ENCODE assay signal across 8 mouse cellular contexts in the genomic region with DNA sequence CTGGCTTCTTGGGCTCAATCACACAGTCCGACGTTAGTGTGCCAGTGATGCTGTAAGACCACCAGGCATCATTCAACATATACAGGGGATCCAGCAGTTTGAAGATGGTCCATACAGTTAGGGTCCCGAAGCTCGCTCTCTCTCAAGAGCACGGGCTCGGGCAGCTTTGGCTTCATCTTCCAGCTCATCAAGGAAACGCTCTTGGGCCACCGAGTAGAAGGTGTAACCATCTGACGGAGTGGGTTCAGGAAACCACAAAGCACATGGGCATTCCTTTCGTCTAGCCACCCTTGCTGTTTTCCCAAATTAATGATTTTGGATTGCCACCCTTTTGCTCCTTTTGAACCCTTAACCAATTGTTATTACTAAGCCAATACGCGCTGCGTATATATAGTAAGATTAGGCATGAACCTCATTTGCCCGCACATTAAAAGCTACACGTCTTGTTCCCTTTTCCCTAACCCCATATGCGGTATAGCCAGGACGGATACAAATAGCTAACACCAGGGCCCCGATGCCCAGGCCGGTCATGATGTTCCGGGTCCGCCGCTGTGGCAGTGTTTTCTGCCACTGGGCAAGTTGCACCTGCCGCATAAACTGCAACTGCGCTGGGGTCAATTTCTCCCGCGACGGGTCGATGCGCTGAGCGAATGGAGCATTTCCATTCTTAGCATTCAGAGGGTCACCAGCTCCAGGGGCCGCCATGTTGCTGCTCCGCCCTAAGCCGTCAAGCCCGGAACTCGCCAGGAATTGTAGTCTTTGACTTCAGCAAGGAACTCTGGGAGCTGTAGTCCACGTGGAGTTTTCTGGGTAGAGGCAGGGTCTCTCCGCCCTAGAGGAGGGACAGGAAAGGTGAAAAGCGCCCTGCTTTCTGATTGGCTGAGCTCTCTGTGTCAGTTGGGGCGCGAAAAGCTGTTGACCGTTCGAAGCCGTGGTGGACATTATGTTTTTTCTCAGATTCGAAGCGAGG. TPM values are rescaled to one million over a fixed set of nuclear protein-coding genes. Genes with fewer than 3 reads are reported as not detected.
DNase-seq lines count a peak whose midpoint lies in the region; ATAC-seq lines count a peak whose summit lies in the region.

Gene Cntd1 (plus strand): TSS at position 790 of the 970 bp plus-strand sequence.
Gene Coa3 (minus strand): TSS at position 892 of the 970 bp plus-strand sequence.

- no peaks in the 10 kb centered on the region for H3K9me3 ChIP-seq in erythroblast, embryonic 14.5 days (ENCODE audit: control insufficient read depth, low read length)
- no peaks in the 10 kb centered on the region for H3K9me3 ChIP-seq in heart, embryonic 12.5 days (replicated peaks)
- H3K9me3 ChIP-seq in kidney, embryonic 16.5 days (ENCODE audit: low read length): no peaks in the 10 kb centered on the region

- peak within 1 kb of the TSS; percentile 78 for H3K27ac ChIP-seq in heart, embryonic 12.5 days (ENCODE audit: poor library complexity, severe bottlenecking)
- H3K27ac ChIP-seq in kidney, embryonic 16.5 days (ENCODE audit: low read length): peak within 1 kb of the TSS; percentile 85

- 8% methylated on average over 45 of the region's 45 CpGs for WGBS in heart, embryonic 12.5 days
- WGBS in kidney, embryonic 16.5 days: 6% methylated on average over 45 of the region's 45 CpGs

- H3K4me1 ChIP-seq in erythroblast, embryonic 14.5 days (ENCODE audit: control insufficient read depth): peaks cover 38% of the 10 kb centered on the region
- H3K4me1 ChIP-seq in heart, embryonic 12.5 days (replicated peaks): peaks cover 28% of the 10 kb centered on the region
- H3K4me1 ChIP-seq in kidney, embryonic 16.5 days (ENCODE audit: insufficient read depth, low read length): peaks cover 48% of the 10 kb centered on the region

- peak within 1 kb of the TSS; percentile 86 for H3K9ac ChIP-seq in heart, embryonic 12.5 days
- peak within 1 kb of the TSS; percentile 70 for H3K9ac ChIP-seq in kidney, embryonic 16.5 days (replicated peaks; ENCODE audit: low read length)

- peaks cover 41% of the 10 kb centered on the region for H3K36me3 ChIP-seq in erythroblast, embryonic 14.5 days (ENCODE audit: control insufficient read depth)
- H3K36me3 ChIP-seq in heart, embryonic 12.5 days: peaks cover 14% of the 10 kb centered on the region
- H3K36me3 ChIP-seq in kidney, embryonic 16.5 days (ENCODE audit: insufficient read depth, low read length): peaks cover 7% of the 10 kb centered on the region

- peak within 1 kb of the TSS; percentile 87 for H3K4me2 ChIP-seq in heart, embryonic 12.5 days
- H3K4me2 ChIP-seq in kidney, embryonic 16.5 days (replicated peaks; ENCODE audit: low read depth, low read length): peak within 1 kb of the TSS; percentile 81

- peak; percentile 99 for ATAC-seq in CD4-positive, CD25-positive, alpha-beta regulatory T cell, adult 4 months
- ATAC-seq in heart, embryonic 12.5 days (ENCODE audit: insufficient number of reproducible peaks, low FRiP score): peak; percentile 94
- peak; percentile 93 for ATAC-seq in kidney, embryonic 16.5 days (ENCODE audit: low FRiP score, low TSS enrichment)
- ATAC-seq in monocyte, adult 5-6 weeks (replicated peaks; ENCODE audit: insufficient number of reproducible peaks, low FRiP score, low TSS enrichment, poor library complexity, severe bottlenecking): peak; percentile 94

- DNase-seq in brain, embryonic 18.5 days (ENCODE audit: low read depth, low spot score): peak; percentile 86
- peak; percentile 88 for DNase-seq in liver
- peak; percentile 86 to 88 for DNase-seq in spleen, postnatal 36 days (ENCODE audit: low spot score in 2 of 2)

- H3K27me3 ChIP-seq in erythroblast, embryonic 14.5 days (ENCODE audit: control insufficient read depth): peaks cover 5% of the 10 kb centered on the region
- H3K27me3 ChIP-seq in heart, embryonic 12.5 days (replicated peaks): 0 out of 2 replicates have a peak, but pooled peaks cover 9% of the 10 kb centered on the region
- no peaks in the 10 kb centered on the region for H3K27me3 ChIP-seq in kidney, embryonic 16.5 days (ENCODE audit: insufficient read depth, low read length)

- H3K4me3 ChIP-seq in erythroblast, embryonic 14.5 days (replicated peaks): peak within 1 kb of the TSS; percentile 83
- H3K4me3 ChIP-seq in heart, embryonic 12.5 days: peak within 1 kb of the TSS; percentile 84
- H3K4me3 ChIP-seq in kidney, embryonic 16.5 days (ENCODE audit: low read length): peak within 1 kb of the TSS; percentile 63

RNA-seq across cellular contexts. Expression of gene Cntd1, which starts in this region (rescaled TPM):
- polyA plus RNA-seq in CD4-positive, CD25-positive, alpha-beta regulatory T cell, adult 4 months (2017; shearing (Covaris generic)): under 1 TPM in 1 of 2 experiments, not detected in 1; 0.97 TPM
- polyA plus RNA-seq in erythroblast, embryonic 14.5 days (2012): 0.02 TPM in 1 of 2 replicates, not detected in the other
- polyA plus RNA-seq in heart, embryonic 12.5 days (2016; fragmentation: Nextera tagmentation; extraction: Ambion mirVana): 0.81 and 1.5 TPM in 2 replicates
- 1.7 and 3.2 TPM in 2 replicates for polyA plus RNA-seq in kidney, embryonic 16.5 days (2015; fragmentation: Nextera tagmentation; extraction: Ambion mirVana)
- 1.8 to 3.2 TPM in 2 of 3 replicates, not detected in the other for total RNA-seq in monocyte, adult 5-6 weeks (2017)

RNA-seq across cellular contexts. Expression of gene Coa3, which starts in this region (rescaled TPM):
- polyA plus RNA-seq in CD4-positive, CD25-positive, alpha-beta regulatory T cell, adult 4 months (2017; shearing (Covaris generic)): 100 to 1,000 TPM; 132 to 135 TPM
- 2.2 and 4.5 TPM in 2 replicates for polyA plus RNA-seq in erythroblast, embryonic 14.5 days (2012)
- 165 and 171 TPM in 2 replicates for polyA plus RNA-seq in heart, embryonic 12.5 days (2016; fragmentation: Nextera tagmentation; extraction: Ambion mirVana)
- 197 and 200 TPM in 2 replicates for polyA plus RNA-seq in kidney, embryonic 16.5 days (2015; fragmentation: Nextera tagmentation; extraction: Ambion mirVana)
- total RNA-seq in monocyte, adult 5-6 weeks (2017): 18.8 to 43.1 TPM (median 26.8 TPM) in 3 replicates

Comparison
In these comparisons a context has a peak if more than half of its experiments do, and no peak if none do; other contexts are left out.
1. Peak in every context shown above with its lines: DNase-seq, ATAC-seq, H3K4me3 ChIP-seq and H3K27ac ChIP-seq.
2. RNA of gene Coa3 (polyA plus RNA-seq): 197 to 200 TPM in kidney, embryonic 16.5 days, 165 to 171 TPM in heart, embryonic 12.5 days and 132 to 135 TPM in CD4-positive, CD25-positive, alpha-beta regulatory T cell, adult 4 months; 2.2 to 4.5 TPM in erythroblast, embryonic 14.5 days; every median in the first group is over 10 times any median in the second.